Mouse (Mus musculus) lung, adult 2 months (tissue): Measurements from ENCODE around the gene Fhad1. TPM values are rescaled to one million over a fixed set of nuclear protein-coding genes. Genes with fewer than 3 reads are reported as not detected.

ENCODE experiments used
- DNase-seq: peaks from one replicate; pipeline ENCODE4 v3.0.0; 2022
- H3K4me1 ChIP-seq: fragments of 200-500 bp; 2 replicates; pipeline ENCODE4 v1.6.1; 2011; ENCODE audit warnings: low read length; ENCODE audit not compliant: control insufficient read depth, insufficient read depth
- H3K4me3 ChIP-seq: fragments of 200-500 bp; replicated peaks from 2 replicates; pipeline ENCODE3; 2011; ENCODE audit warnings: low read depth, mild to moderate bottlenecking, control low read depth, low read length; ENCODE audit errors: extremely low read depth
- CTCF ChIP-seq: fragments of 200-500 bp; IDR thresholded peaks from 2 replicates; pipeline ENCODE4 v1.5.1; 2011; ENCODE audit warnings: mild to moderate bottlenecking, low read length, control low read depth; ENCODE audit not compliant: insufficient read depth
- POLR2A ChIP-seq: fragments of 200-500 bp; IDR thresholded peaks from 2 replicates; pipeline ENCODE4 v1.6.1; 2011; ENCODE audit warnings: low read depth, mild to moderate bottlenecking, control low read depth, low read length, borderline replicate concordance; ENCODE audit errors: extremely low read depth
- WGBS: fragments of 180-500 bp; shearing (Covaris S2); methylation state at CpG from one replicate; pipeline ENCODE4 v1.1.7; 2018; 5-methylcytosine and 5-hydroxymethylcytosine counted together
- polyA plus RNA-seq: library from polyadenylated mRNA; depleted of rRNA; stranded (reverse); fragments of >200 nt; gene quantifications from 2 replicates; pipeline ENCODE4 v1.2.3, GENCODE M21; 2012; rRNA removed

Gene Fhad1
- polyA plus RNA-seq, 1 experiment = 7.9 TPM

DNA sequence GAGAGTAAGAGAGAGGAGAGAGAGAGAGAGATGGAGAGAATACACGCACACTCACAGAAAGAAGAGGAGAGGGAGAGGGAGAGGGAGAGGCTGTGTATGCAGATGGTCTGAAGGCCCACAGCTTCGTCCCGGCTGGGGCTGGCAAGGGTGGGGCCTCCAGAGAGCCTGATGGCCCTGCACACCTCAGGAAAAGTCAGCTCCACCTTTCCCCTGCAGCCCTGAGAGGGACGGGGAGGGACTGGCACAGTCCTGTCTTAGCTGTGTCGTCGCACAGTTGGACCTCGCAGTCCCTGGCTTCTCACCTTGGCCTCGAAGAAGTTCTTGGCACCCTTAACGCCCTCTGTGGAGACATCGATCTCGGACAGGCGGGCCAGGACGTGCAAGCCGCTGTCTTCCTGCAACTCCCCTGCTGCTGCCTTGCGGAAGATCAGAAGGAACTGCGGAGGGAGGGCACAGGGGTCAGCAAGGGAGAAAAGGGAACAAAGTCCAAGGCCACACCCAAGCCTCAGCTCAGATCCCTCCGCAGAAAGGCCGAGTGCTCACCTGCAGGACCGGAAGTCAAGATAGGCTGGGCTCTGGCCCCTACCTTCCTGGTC, 154.5 kb downstream of the Fhad1 start:
- H3K4me1 ChIP-seq = no peaks in the 10 kb centered on the region
- DNase-seq = no peak
- WGBS = 67% methylated on average over 19 of the region's 19 CpGs
- TF ChIP-seq CTCF (no peak), POLR2A (no peak)
- H3K4me3 ChIP-seq = no peak overlapping the region

DNA sequence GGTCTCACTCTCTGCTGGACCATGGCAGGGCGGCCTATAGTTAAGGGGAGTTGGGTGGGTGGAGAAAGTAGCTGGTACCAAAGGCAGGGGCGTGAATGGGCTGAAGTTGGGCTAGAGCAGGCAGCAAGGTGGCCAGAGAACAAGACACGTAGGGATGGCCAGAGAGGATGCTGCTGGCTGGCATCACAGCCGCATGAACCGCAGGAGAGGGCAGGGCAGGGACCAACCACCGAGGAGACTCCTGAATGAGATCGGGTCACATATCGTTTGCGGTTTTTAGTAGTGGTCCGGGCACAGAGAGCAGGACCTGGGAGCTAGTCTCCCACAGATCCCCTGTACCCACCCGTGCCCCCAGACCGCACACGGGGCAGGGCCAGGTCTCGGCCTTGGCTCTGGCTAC, 155.5 kb downstream of the Fhad1 start:
- 94% methylated on average over 14 of the region's 14 CpGs for whole genome bisulfite sequencing
- no peak for TF ChIP-seq CTCF
- TF ChIP-seq POLR2A = no peak
- Histone ChIP-seq H3K4me3 (no peak overlapping the region), H3K4me1 (no peaks in the 10 kb centered on the region)
- DNase-seq = no peak

DNA sequence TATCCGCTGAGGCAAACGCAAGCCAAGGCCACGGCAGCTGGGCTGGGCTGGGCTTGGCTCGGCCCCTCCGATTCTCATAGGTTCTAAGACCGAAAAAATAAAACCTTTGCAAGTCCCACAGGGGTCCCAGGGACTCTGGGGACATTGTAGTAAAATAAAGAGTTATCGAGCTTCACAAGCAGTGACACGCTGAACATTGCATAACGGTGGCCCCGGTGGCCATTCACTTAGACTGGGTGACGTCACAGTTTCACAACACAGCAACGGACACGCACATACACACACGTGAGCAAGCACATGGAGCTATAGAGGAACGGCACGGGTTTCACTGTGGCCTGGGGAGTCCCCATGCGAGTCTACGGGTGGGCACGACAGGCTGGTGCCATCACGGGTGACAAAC, 156.4 kb downstream of the Fhad1 start:
- TF ChIP-seq POLR2A = no peak
- no peak for DNase-seq
- no peaks in the 10 kb centered on the region for H3K4me1 ChIP-seq
- WGBS = 66% methylated on average over 20 of the region's 20 CpGs
- no peak overlapping the region for H3K4me3 ChIP-seq

DNA sequence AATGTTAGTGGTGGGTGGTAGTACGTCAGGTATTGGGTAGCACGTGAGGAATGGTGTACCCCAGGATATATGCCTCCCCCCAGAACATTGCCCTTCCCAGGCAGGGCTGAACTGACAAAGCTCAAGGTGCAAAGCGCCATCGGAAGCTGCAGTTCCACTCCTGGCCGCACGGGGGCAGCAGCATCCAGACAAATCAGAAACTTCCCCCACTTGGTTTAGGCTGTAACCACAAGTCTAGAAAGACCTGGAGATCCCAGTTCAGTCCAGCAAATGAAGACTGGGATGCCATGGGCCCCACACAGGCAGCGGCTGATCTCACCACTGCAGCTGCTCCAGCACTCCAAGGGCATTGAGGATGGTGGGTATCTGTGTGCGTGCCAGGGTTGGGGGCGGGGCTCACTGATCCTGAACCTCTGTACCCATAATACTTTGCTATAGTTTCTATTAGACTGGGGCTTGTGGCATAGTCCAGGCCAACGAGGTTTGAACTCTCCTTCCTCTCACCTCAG, 157.4 kb downstream of the Fhad1 start:
- no peak for TF ChIP-seq POLR2A
- TF ChIP-seq CTCF = peak; percentile 93
- no peaks in the 10 kb centered on the region for H3K4me1 ChIP-seq
- DNase-seq = peak; percentile 84
- WGBS = 17% methylated on average over 10 of the region's 10 CpGs
- no peak overlapping the region for H3K4me3 ChIP-seq

DNA sequence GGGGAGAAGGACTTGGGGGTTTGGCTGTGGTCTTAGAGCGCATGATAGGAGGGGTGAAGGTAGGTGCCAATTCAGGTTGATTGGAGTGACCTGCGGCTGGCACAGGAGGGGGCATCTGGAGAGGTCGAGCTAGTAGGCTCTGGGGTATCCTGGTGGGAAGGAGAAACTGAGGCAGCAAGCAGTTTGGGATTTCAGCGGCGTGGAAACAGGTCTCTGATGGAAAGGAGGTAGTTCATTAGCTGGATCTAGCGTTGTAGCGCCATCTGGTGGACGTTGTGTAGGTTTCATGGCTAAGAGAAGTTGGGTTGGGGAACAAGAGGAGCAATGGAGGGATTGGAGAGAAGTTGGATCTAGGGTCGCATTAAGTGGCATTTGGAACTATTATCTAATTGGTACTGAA, 161.4 kb downstream of the Fhad1 start:
- 61% methylated on average over 9 of the region's 9 CpGs for WGBS
- peak; percentile 64 for TF ChIP-seq CTCF
- no peak for TF ChIP-seq POLR2A
- Histone ChIP-seq H3K4me3 (no peak overlapping the region), H3K4me1 (no peaks in the 10 kb centered on the region)
- DNase-seq = peak; percentile 52

DNA sequence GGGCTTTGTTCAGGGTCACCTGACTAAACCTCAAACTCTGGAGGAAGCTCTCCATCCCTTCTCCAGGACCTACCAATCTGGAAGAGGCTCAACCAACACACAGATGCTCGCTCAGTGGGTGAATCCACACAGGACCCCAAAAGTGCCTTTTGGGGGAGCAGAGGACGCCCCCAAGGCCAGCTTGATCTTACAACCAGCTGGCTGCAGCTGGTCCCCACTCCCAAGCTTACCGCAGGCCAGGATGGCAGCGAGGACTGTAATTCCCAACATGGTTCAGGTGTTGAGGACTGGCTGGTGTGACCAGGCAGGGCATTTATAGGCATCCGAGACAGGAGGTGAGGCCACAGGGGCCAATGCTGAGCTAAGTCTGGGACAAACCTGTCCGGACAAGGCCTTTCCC, 168.9 kb downstream of the Fhad1 start, which contains the start of gene Ctrc:
Gene Ctrc, minus strand, starts transcription at position 361 of the 400 bp plus-strand sequence.
- Histone ChIP-seq H3K4me3 (no peak within 1 kb of the TSS), H3K4me1 (no peaks in the 10 kb centered on the region)
- no peak for TF ChIP-seq CTCF
- TF ChIP-seq POLR2A = no peak
- WGBS = 86% methylated on average over 6 of the region's 6 CpGs
- no peak for DNase-seq

Other genes starting within 250 kb of the Fhad1 start
- 9.6 and 12.0 TPM in 2 replicates for gene Dnajc16, start 224.2 kb downstream of the Fhad1 start, polyA plus RNA-seq
- gene Casp9, start 221.5 kb downstream of the Fhad1 start, polyA plus RNA-seq = 17.7 and 19.0 TPM in 2 replicates
- 1.5 and 37.8 TPM in 2 replicates for gene Cela2a, start 188.9 kb downstream of the Fhad1 start, polyA plus RNA-seq
- 4.7 TPM in 1 of 2 replicates, not detected in the other for gene Ctrc, start 168.7 kb downstream of the Fhad1 start, polyA plus RNA-seq
- 95.0 and 116 TPM in 2 replicates for gene Efhd2, start 140.2 kb downstream of the Fhad1 start, polyA plus RNA-seq
- 12.9 and 16.5 TPM in 2 replicates for gene Tmem51, start 69.2 kb upstream of the Fhad1 start, polyA plus RNA-seq
- 43.2 and 46.1 TPM in 2 replicates for gene Kazn, start 224.3 kb upstream of the Fhad1 start, polyA plus RNA-seq